Mouse (Mus musculus) midbrain, embryonic 16.5 days (tissue): ENCODE results near the gene Tet2. TPM values are rescaled to one million over a fixed set of nuclear protein-coding genes. Genes with fewer than 3 reads are reported as not detected.

Experiments used
- ATAC-seq: fragments of 200-750 bp; cut with Nextera tagmentation; 2 replicates; pipeline ENCODE4 v1.8.0; 2017; ENCODE audit warnings: moderate TSS enrichment
- H3K27ac ChIP-seq: fragments of 300-500 bp; sonication (generic); 2 replicates; pipeline ENCODE4 v1.5.1; 2014; ENCODE audit warnings: mild to moderate bottlenecking, low read length, mixed read lengths
- H3K27me3 ChIP-seq: fragments of 300-500 bp; sonication (generic); 2 replicates; pipeline ENCODE4 v1.6.1; 2014; ENCODE audit warnings: low read depth, low read length, mixed read lengths; ENCODE audit not compliant: control insufficient read depth, insufficient read depth
- H3K36me3 ChIP-seq: fragments of 300-500 bp; sonication (generic); 2 replicates; pipeline ENCODE4 v1.6.1; 2014; ENCODE audit warnings: mild to moderate bottlenecking, low read length, moderate library complexity, mixed read lengths; ENCODE audit not compliant: control insufficient read depth, insufficient read depth
- H3K4me1 ChIP-seq: fragments of 300-500 bp; sonication (generic); 2 replicates; pipeline ENCODE4 v1.6.1; 2014; ENCODE audit warnings: mild to moderate bottlenecking, low read length, mixed read lengths; ENCODE audit not compliant: control insufficient read depth, insufficient read depth
- H3K4me2 ChIP-seq: fragments of 300-500 bp; sonication (generic); 2 replicates; pipeline ENCODE4 v1.6.1; 2014; ENCODE audit warnings: mild to moderate bottlenecking, low read length, mixed read lengths
- H3K4me3 ChIP-seq: fragments of 300-500 bp; sonication (generic); 2 replicates; pipeline ENCODE4 v1.5.1; 2014; ENCODE audit warnings: low read depth, mild to moderate bottlenecking, low read length, moderate library complexity, mixed read lengths
- H3K9ac ChIP-seq: fragments of 300-500 bp; sonication (generic); 2 replicates; pipeline ENCODE4 v1.6.1; 2014; ENCODE audit warnings: low read depth, low read length, mixed read lengths
- H3K9me3 ChIP-seq: fragments of 300-500 bp; sonication (generic); replicated peaks from 2 replicates; pipeline ENCODE4 v1.6.1; 2014; ENCODE audit warnings: mild to moderate bottlenecking, low read length, mixed read lengths; ENCODE audit not compliant: control insufficient read depth, poor library complexity, severe bottlenecking
- WGBS: fragments of 180-500 bp; shearing (Covaris S2); extraction: QIAGEN DNeasy Blood & Tissue Kit; methylation state at CpG from one replicate; pipeline ENCODE4 v1.1.7; 2014; 5-methylcytosine and 5-hydroxymethylcytosine counted together
- polyA plus RNA-seq: library from polyadenylated mRNA; unstranded; fragments of >200 nt; fragmentation: Nextera tagmentation; extraction: Ambion mirVana; gene quantifications from 2 replicates; pipeline ENCODE4 v1.2.1, GENCODE M21; 2015

Gene Tet2
- polyA plus RNA-seq, 1 experiment from 2014 or later = 20.6 TPM

DNA sequence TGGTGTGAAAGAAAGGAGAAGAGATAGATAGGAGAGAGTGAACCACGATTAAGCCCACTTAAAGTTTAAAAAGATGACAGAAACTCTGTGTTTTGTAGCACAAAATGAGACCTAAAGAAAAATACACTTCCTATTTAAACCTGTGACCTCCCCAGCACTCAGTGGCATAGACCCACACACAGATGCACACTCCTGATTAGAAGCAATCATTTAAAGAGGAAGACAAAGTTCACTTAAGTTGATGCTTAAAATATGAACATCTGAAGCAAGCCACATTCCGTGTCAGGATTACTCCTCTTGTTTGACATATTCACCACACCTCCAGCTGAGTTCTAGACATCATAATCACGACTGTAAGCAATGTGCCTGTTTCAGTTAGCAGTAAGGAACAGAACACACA is 14.3 kb downstream of the Tet2 start:
- Histone ChIP-seq H3K27me3 (no peaks in the 10 kb centered on the region), H3K4me2 (no peak overlapping the region), H3K9me3 (no peaks in the 10 kb centered on the region), H3K27ac (no peak overlapping the region), H3K4me1 (peaks cover 8% of the 10 kb centered on the region; the same call in 1 of the 2 replicates), H3K36me3 (no peaks in the 10 kb centered on the region), H3K4me3 (no peak overlapping the region), H3K9ac (no peak overlapping the region)
- ATAC-seq = no peak
- WGBS = 73% methylated on average over 3 of the region's 3 CpGs

DNA sequence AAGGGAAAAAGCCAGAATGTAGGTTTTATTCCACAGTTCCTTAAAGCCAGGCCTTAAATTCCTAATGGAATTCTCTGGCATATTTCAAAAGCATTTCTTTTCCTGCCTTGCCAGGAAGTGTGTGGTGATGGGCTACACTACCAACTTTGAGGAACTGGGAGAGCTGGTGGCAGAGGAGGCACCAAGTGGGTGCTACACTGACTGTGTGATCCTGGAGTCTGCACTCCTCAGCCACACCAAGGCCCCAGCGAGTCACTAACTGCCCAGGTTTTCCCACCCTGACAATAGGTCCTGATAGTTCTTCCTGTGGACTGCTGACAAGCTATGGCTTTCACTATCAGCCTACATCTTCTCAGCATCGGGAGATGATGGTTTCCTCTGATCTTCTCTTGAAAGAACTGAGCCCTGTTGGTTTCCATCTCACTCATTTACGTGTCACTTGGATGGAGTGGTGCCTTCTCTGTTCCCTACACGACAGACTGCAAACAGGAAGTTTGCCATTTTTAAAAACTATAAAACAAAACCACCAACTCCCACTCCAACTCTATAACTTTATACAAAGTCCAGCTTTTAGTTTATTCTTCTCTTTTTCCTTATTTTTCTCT is 18.7 kb downstream of the Tet2 start:
- H3K4me3 ChIP-seq = no peak overlapping the region
- H3K4me1 ChIP-seq = no peaks in the 10 kb centered on the region; the same call in 1 of the 2 replicates
- no peak overlapping the region for H3K9ac ChIP-seq
- no peak overlapping the region for H3K27ac ChIP-seq
- ATAC-seq = no peak
- H3K27me3 ChIP-seq = no peaks in the 10 kb centered on the region
- H3K36me3 ChIP-seq = no peaks in the 10 kb centered on the region
- WGBS = 91% methylated on average over 4 of the region's 4 CpGs
- no peak overlapping the region for H3K4me2 ChIP-seq
- no peaks in the 10 kb centered on the region for H3K9me3 ChIP-seq

DNA sequence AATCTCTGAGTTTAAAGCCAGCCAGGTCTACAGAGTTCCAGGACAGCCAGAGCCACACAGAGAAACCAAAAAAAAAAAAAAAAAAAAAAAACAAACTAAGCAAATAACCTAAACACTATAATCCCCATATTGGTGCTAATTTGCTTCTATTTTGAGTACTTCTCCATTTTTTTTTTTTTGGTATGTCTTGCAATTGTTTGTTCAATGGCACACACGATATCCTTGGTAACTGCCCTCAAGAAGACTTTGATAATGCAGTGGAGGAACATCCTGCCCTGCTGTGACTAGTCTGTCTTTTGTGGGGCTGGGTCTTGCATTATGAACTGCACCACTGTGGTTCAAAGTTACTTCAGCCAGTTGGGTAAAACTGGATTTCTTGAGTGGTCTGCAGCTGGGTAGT is 19.4 kb downstream of the Tet2 start:
- Histone ChIP-seq H3K27me3 (no peaks in the 10 kb centered on the region), H3K36me3 (no peaks in the 10 kb centered on the region), H3K9me3 (no peaks in the 10 kb centered on the region), H3K9ac (no peak overlapping the region), H3K4me2 (no peak overlapping the region), H3K4me3 (no peak overlapping the region), H3K4me1 (no peaks in the 10 kb centered on the region), H3K27ac (no peak overlapping the region)
- 73% methylated on average over 1 of the region's 1 CpGs for WGBS
- ATAC-seq = no peak

DNA sequence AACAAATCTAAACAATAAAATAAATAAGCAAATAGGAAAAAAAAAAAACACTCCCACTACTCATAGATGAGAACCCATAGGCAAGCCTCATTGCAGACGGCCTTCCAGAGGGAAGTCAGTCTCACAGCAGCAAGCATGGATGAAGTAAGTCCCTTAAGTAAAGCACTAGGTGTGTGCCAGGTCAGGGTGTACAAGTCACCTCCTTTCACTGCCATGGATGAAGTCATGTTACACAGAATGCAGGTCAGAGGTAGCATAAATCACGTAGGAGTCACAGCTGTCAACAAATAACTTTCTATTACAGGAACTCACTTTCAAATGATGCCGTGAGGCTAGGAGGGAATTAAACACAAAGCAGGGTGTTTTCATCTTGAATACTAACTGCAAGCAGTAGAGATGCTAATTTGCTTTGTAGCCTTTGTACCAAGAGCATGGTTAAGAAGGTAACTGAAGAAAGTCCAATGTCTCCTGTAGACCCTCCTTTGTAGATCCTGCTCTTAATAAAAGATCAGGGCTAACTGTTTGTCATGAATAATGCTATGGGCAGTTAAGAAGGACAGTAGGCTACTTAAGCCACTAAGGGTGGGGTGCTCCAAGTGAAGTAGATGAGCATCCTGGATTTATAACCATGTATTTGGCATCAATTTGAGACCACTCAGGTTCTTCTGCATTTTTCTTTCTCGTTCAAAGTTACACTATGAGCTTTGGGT is 20.4 kb downstream of the Tet2 start:
- Histone ChIP-seq H3K4me1 (no peaks in the 10 kb centered on the region), H3K27me3 (no peaks in the 10 kb centered on the region), H3K4me2 (no peak overlapping the region), H3K27ac (no peak overlapping the region), H3K9me3 (no peaks in the 10 kb centered on the region), H3K4me3 (no peak overlapping the region), H3K9ac (no peak overlapping the region), H3K36me3 (no peaks in the 10 kb centered on the region)
- ATAC-seq = no peak
- 82% methylated on average over 4 of the region's 4 CpGs for WGBS

DNA sequence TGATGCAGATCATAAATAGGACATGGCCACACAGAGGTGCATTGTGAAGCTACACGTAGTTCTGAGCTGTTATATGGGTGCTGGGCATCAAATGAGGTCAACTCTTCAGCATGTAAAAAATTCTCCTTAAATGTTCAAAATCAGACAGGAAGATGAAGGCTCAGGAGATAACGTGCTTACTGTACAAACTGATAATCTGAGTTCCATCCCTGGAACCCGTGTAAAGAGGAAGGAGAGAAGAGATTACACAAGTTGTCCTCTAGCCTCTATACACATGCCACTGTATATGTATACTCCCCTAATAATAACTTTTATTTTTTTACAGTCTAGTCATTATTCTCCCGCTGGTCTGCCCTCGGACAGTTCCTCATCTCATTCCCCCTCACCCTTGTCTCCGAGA is 21.7 kb downstream of the Tet2 start:
- H3K9ac ChIP-seq = no peak overlapping the region
- no peaks in the 10 kb centered on the region for H3K9me3 ChIP-seq
- H3K36me3 ChIP-seq = no peaks in the 10 kb centered on the region
- no peaks in the 10 kb centered on the region for H3K27me3 ChIP-seq
- H3K4me3 ChIP-seq = no peak overlapping the region
- no peak overlapping the region for H3K4me2 ChIP-seq
- 93% methylated on average over 6 of the region's 6 CpGs for WGBS
- no peaks in the 10 kb centered on the region for H3K4me1 ChIP-seq
- no peak overlapping the region for H3K27ac ChIP-seq
- ATAC-seq = no peak

DNA sequence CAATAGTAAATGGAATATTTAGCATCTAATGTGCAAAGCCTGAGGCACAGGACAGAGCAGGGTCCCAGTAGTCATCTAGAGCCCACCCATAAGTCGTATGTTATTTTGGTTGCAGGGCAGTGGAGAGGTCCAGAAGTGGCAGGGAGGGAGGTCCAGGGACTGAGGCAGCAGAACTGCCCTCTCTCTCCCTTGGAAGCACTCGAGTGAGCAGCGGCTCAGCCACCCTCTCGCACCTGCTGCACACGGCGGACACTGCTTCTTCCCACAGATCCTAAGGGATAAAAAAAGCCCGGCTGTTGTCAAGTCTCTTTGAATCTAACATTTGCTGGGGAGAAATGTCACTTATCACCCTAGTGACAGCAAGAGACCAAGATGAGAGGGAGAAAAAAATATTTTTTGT is 22.6 kb downstream of the Tet2 start:
- Histone ChIP-seq H3K9me3 (no peaks in the 10 kb centered on the region), H3K27me3 (no peaks in the 10 kb centered on the region), H3K27ac (no peak overlapping the region), H3K4me2 (no peak overlapping the region), H3K9ac (no peak overlapping the region), H3K4me1 (no peaks in the 10 kb centered on the region), H3K36me3 (no peaks in the 10 kb centered on the region), H3K4me3 (no peak overlapping the region)
- no peak for ATAC-seq
- WGBS = 66% methylated on average over 7 of the region's 7 CpGs

DNA sequence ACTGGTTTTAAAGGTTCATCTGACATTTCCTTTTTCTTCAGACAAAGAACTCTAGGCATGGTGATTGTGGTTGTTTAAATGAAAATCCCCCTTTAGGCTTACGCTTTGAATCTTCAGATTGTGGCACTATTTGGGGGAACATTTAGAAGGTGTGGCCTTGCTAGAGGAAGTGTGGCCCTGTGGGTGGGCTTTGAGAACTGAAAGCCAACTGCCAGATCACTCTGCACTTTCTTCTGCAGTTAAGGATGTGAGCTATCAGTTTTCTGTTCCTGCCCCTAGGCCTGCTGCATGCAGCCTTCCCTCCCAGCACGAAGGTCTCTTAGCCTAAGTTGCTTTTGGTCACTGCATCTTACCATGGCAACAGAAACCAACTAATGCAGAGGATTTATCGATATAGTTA is 26.1 kb downstream of the Tet2 start:
- no peaks in the 10 kb centered on the region for H3K9me3 ChIP-seq
- H3K27me3 ChIP-seq = no peaks in the 10 kb centered on the region
- H3K36me3 ChIP-seq = peaks cover 3% of the 10 kb centered on the region; the same call in 1 of the 2 replicates
- ATAC-seq = no peak
- no peak overlapping the region for H3K27ac ChIP-seq
- H3K4me2 ChIP-seq = no peak overlapping the region
- 80% methylated on average over 3 of the region's 3 CpGs for WGBS
- no peaks in the 10 kb centered on the region for H3K4me1 ChIP-seq
- H3K9ac ChIP-seq = no peak overlapping the region
- H3K4me3 ChIP-seq = no peak overlapping the region

DNA sequence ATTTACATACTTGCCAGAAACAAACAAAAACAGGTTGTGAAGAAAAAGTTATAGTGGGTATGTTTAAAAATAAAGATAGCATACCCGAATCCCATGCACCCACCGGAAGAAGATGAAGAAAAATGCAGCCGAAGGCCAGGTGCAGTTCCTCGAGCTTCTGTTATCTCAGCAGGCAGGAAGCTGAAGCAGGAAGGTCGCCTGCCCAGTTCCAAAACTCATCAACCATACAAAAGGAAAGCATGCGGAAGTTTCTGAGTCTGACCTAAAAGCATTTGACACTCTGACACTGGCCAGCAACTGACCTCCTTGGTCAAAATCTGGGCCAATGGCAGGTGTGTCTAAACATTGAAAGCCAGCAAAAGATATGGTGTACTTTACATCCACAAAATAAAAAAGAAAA is 26.8 kb downstream of the Tet2 start:
- Histone ChIP-seq H3K27me3 (no peaks in the 10 kb centered on the region), H3K9ac (no peak overlapping the region), H3K4me1 (no peaks in the 10 kb centered on the region), H3K36me3 (peaks cover 6% of the 10 kb centered on the region; the same call in 1 of the 2 replicates), H3K4me3 (no peak overlapping the region), H3K4me2 (no peak overlapping the region), H3K27ac (no peak overlapping the region), H3K9me3 (no peaks in the 10 kb centered on the region)
- no peak for ATAC-seq
- WGBS = 90% methylated on average over 6 of the region's 6 CpGs

DNA sequence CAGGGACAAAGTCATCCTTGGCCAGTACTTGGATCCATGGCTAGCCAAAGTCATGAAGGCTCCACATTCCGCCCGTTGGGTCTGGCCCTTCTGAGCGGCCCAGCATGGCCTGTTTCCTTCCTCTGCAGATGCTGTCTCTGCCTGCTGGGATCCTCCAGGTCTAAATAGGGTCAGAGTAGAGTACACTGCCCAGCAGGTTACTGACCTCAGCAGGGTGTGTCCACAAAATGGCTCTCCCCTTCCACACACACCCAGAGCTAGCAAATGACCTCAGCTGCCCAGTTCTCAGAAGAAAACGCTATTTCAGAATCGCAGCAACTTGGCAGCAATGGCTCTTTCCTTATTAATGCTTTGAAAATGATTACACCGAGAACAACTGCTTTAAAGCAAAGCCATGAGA is 27.5 kb downstream of the Tet2 start:
- H3K4me3 ChIP-seq = no peak overlapping the region
- no peaks in the 10 kb centered on the region for H3K9me3 ChIP-seq
- no peak overlapping the region for H3K9ac ChIP-seq
- 80% methylated on average over 6 of the region's 6 CpGs for WGBS
- H3K4me1 ChIP-seq = no peaks in the 10 kb centered on the region
- H3K4me2 ChIP-seq = no peak overlapping the region
- H3K27ac ChIP-seq = no peak overlapping the region
- no peak for ATAC-seq
- no peaks in the 10 kb centered on the region for H3K27me3 ChIP-seq
- H3K36me3 ChIP-seq = peaks cover 6% of the 10 kb centered on the region; the same call in 1 of the 2 replicates
